Mouse (Mus musculus) thymus, adult 18-20 months (tissue): ENCODE measurements at regions not wholly inside any gene's neighbourhood (a gene's known extent, or its start where the extent isn't known, plus 50 kb on each side); places are given as distances from the start of the nearest gene placed in this dataset.

ENCODE experiments used
- DNase-seq, 2 experiments: peaks; one replicate each; pipeline ENCODE4 v3.0.0; 2022; ENCODE audit warnings: mixed read lengths in 2 of 2

DNA sequence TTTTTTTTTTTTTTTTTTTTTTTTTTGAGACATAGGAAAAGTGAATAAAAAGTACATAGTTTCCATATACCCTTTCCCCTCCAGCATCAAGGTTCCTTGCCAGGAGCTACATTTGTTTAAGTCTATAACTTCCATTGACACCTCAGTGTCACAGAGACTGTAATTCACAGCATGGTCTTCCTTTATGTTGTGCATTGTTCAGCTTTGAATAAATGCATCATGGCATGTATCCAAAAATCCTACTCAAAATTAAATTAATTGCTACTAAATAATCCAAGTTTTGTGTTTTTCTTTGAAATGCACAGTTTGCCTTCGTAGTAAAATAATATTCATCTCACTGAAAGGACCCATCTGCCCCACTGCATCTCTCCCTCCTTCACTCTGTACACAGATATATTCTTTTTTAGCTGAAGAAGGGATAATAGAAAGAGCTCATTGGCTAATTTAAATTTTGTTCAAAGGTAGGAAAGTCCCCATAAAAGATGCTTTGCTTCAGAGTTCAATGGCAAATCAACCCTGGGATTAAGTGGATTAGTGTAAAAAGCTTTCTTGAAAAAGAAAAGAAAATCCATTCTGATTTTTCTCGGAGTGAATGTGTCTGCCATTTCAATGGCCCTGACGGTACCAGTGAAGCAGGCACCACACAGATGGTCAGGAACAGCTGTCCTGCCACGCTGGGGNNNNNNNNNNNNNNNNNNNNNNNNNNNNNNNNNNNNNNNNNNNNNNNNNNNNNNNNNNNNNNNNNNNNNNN, 301.3 kb upstream of the Marcks start:
- no peak for DNase-seq

GRCm38 (mm10) chr10:37438312-37438711, 299.6 kb upstream of the Marcks start:
- DNase-seq = no peak

DNA sequence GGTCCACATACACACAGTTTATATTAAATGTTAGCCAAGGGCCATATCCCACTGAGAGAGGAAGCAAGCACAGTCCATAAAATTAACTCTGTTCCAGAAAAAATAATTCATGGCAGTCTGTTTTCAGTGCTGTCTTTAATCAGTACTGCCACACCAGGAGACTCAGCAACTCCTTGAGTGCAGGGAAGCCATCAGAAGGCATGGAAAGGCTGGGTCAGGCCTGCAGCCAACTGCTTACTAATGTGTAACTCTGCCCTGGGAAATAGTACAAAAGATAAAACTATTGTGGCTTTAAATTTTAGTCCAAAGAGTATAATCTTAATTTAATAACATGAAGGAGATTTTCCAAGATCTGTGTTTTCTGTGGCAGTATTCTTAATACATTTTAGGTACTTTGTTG, 298.1 kb upstream of the Marcks start:
- no peak for DNase-seq

GRCm38 (mm10) chr10:37434229-37434628, 295.5 kb upstream of the Marcks start:
- no peak for DNase-seq

- no peak for DNase-seq
Observed at GRCm38 (mm10) chr10:37423047-37423446, 284.3 kb upstream of the Marcks start.

- no peak for DNase-seq
Observed at GRCm38 (mm10) chr10:37422612-37423011, 283.9 kb upstream of the Marcks start.

- DNase-seq = no peak
Observed at GRCm38 (mm10) chr10:37416321-37416720, 277.6 kb upstream of the Marcks start.

GRCm38 (mm10) chr10:37412401-37412800, 273.7 kb upstream of the Marcks start:
- no peak for DNase-seq

- DNase-seq = no peak
Observed at GRCm38 (mm10) chr10:37409749-37410148, 271.0 kb upstream of the Marcks start.

DNA sequence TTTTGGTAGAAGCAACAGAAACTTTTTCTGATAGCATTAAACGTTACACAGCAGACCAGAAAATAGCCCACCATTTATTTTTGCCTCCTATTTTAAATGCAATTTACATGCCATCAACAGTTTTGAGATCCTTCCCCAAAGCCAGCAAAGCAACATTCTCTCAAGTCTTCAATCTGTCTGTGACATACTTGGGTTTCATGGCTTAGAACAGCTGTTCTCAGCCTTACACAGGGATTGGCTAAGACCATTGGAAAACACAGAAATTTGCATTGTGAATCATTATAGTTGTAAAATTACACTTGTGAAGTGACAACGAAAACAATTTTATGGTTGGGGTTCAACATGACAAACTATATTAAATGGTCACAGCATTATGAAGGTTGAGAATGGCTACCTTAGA, 268.8 kb upstream of the Marcks start:
- DNase-seq = no peak

GRCm38 (mm10) chr10:37404933-37405332, 266.2 kb upstream of the Marcks start:
- DNase-seq = no peak

DNA sequence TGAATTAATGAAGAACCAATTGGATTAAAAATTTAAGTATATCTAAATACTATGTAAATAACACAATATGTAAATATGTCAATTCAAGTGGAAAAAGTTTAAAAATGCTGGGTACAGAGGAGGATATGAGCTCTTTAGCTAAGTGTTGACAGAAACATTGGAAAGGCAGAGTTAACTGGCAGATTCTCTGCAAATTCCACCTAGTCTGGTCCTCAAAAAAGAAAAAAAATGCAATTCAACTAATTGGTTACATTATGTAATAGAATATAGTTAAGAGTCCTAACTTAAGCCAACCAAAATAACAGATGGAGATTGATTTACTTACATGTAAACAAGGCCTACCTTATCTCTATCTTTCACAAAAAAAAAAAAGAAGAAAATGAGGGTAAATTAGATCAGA, 265.7 kb upstream of the Marcks start:
- no peak for DNase-seq

- DNase-seq = no peak
Observed at GRCm38 (mm10) chr10:37402376-37402775, 263.7 kb upstream of the Marcks start.

GRCm38 (mm10) chr10:37400991-37401390, 262.3 kb upstream of the Marcks start:
- DNase-seq = no peak

DNA sequence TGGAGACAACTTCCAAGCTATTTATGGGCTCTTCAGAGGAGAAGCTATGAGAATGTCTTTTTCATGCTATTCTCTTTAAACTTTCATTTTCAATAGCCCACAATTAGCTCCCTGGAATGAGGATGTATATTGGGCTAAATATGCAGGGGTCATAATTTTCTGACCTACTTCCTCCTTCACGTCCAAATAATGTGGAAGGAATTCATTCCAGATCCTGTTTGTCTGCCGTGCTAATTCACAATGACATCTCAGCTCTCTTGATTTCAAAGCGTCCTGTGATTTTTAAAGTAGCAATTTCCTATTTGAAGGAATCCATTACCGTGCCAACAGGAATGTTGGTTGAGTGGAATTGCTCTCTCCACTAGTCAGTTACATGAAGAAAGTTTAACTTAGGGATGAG, 261.7 kb upstream of the Marcks start:
- DNase-seq = no peak

DNA sequence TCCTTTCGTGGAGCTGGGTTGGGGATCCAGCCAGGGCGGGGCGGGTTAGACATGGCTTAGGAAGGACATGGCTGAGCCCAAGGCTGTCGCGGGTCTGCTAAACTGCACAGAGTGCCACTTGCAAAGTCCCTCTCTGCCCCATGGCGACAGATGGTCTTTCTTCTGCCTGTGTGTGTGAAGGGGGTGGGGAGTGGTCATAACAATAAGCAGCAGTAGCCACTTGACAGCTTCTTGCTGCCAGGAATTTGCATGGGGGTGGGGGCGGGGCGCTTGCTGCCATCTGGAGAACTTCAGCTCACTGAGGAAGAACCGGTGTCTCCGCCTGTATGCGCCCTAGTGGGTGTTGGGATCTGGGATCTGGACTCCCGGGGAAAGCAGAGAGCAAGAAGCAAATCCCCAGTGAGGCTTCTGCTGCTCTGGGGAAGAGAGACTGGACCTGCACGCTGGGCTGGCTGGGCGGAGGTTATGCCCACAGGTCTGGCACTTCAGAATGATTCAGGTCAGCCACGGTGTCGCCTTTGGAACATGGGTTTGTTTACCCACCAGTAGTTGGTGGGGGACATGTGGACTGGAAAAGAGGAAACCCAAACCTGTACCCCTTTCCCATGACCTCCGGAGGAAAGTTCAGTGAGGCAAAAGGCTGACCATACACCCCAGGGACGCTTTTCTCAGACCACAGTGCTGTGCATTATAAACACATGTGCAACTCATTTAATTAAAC, 258.7 kb upstream of the Marcks start:
- DNase-seq = no peak

DNA sequence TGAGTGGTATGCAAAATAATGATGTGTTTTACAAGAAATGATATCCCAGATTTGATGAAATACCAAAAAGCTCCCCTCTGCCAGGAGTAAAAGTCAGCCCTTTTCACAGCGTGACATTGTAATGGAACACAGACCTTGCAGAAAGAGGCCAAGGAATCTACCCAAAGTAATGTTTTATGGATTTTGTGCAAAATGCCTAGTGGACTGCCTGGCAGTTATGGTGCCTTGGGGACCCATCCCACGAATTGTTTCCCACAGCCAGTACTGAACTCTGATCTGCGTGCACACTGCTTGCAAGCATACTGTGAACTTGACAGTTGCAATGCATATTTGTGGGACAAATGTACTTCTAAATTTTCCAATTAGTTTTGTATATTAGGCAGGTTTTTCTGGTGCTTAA, 251.3 kb upstream of the Marcks start:
- DNase-seq = no peak

GRCm38 (mm10) chr10:37386216-37386615, 247.5 kb upstream of the Marcks start:
- no peak for DNase-seq

- no peak for DNase-seq
Observed at GRCm38 (mm10) chr10:37380024-37380423, 241.3 kb upstream of the Marcks start.

GRCm38 (mm10) chr10:37378002-37378702, 239.4 kb upstream of the Marcks start:
- no peak for DNase-seq

- DNase-seq = no peak
Observed at GRCm38 (mm10) chr10:37377258-37378001, 238.7 kb upstream of the Marcks start.

GRCm38 (mm10) chr10:37376172-37376571, 237.5 kb upstream of the Marcks start:
- DNase-seq = no peak

DNA sequence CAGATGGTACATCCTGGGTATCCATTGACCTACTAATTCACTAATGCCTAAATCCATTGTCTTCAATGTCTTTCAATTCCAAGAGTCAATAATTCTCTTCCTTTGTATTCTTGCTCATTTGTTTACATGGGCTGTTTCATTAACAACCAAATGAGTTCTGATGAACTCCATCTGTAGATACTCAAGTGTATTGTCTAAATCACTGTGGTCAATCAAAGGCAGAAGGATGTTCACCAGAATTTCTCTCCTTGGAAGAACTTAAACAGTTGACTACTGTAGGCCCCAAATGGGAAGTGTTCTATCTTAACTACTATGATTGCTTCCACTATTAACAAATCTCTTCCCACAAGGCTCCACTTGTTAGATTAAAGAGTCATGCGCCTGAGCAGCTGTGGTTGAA, 236.9 kb upstream of the Marcks start:
- DNase-seq = no peak
